Mouse (Mus musculus): ENCODE measurements around the gene Msh5. TPM values are rescaled to one million over a fixed set of nuclear protein-coding genes. Genes with fewer than 3 reads are reported as not detected.

Msh5 gene
- polyA plus RNA-seq, 1 experiment from 2014 or later = 3.1 TPM

DNA sequence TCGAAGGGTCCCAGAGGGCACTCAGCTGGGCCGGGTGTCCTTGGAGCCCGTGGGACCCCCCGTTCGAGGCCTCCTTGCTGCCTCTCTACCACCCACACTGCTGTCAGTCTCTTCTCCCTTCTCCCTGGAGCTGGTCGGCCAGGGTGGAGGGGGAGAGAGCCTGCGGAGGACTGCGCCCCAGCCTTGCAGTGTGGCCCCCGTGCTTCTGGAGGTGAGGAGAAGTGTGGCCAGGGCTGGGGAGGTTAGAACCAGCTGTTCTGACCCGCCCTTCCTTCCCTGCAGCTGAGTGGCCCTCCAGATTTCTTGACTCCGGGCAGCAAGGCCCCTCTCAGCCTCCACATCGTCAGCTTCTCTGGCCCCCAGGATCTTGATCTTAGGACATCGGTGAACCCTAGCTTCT lies 22.3 kb downstream of the Msh5 start:
- Histone ChIP-seq H3K4me3 (no peak overlapping the region), H3K4me1 (replicated peaks) (peaks cover 38% of the 10 kb centered on the region), H3K27ac (replicated peaks) (no peak overlapping the region), H3K36me3 (no peaks in the 10 kb centered on the region), H3K9ac (0 out of 2 replicates have a peak overlapping the region, but pooled peaks have one; percentile 5), H3K4me2 (no peak overlapping the region), H3K9me3 (no peaks in the 10 kb centered on the region), H3K27me3 (no peaks in the 10 kb centered on the region)
- WGBS = 85% methylated on average over 13 of the region's 13 CpGs
- ATAC-seq (ENCODE audit: low read depth) = no peak

DNA sequence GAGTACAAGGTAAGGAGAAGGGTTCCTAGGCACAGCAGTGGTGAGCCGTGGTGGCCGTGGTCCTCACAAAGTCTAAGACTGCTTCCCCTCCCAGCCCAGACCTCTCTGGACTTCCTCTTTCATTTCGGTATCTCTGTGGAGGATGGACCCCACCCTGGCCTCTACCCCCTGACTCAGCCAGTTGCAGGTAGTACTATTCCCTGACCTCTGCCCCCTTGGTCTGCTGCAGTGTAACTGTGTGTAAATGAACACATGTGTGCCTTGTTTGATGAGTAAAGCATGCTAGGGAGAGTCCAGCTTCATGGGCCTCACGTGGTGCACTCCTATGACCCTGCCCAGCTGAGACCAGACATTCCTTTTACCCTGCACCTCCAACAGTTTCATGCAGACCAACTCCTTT lies 22.8 kb downstream of the Msh5 start:
- no peak overlapping the region for H3K27ac ChIP-seq (replicated peaks)
- no peaks in the 10 kb centered on the region for H3K36me3 ChIP-seq
- no peak overlapping the region for H3K4me2 ChIP-seq
- ATAC-seq (ENCODE audit: low read depth) = no peak
- no peaks in the 10 kb centered on the region for H3K27me3 ChIP-seq
- H3K4me3 ChIP-seq = no peak overlapping the region
- H3K9me3 ChIP-seq = no peaks in the 10 kb centered on the region
- H3K9ac ChIP-seq = no peak overlapping the region
- WGBS = 75% methylated on average over 4 of the region's 4 CpGs
- peaks cover 35% of the 10 kb centered on the region for H3K4me1 ChIP-seq (replicated peaks)

- peaks cover 31% of the 10 kb centered on the region for H3K4me1 ChIP-seq (replicated peaks)
- H3K9me3 ChIP-seq = no peaks in the 10 kb centered on the region
- 88% methylated on average over 5 of the region's 5 CpGs for WGBS
- no peaks in the 10 kb centered on the region for H3K27me3 ChIP-seq
- no peak overlapping the region for H3K9ac ChIP-seq
- no peaks in the 10 kb centered on the region for H3K36me3 ChIP-seq
- H3K4me2 ChIP-seq = no peak overlapping the region
- ATAC-seq (ENCODE audit: low read depth) = no peak
- no peak overlapping the region for H3K27ac ChIP-seq (replicated peaks)
- no peak overlapping the region for H3K4me3 ChIP-seq
Measured at GRCm38 (mm10) chr17:35023221-35023620, 23.3 kb downstream of the Msh5 start.

GRCm38 (mm10) chr17:35022541-35023060 lies 23.9 kb downstream of the Msh5 start:
- H3K9me3 ChIP-seq = no peaks in the 10 kb centered on the region
- H3K9ac ChIP-seq = no peak overlapping the region
- H3K27me3 ChIP-seq = no peaks in the 10 kb centered on the region
- 0 out of 2 replicates have a peak, but pooled peaks cover 4% of the 10 kb centered on the region for H3K36me3 ChIP-seq
- WGBS = 95% methylated on average over 8 of the region's 8 CpGs
- H3K4me3 ChIP-seq = no peak overlapping the region
- H3K27ac ChIP-seq (replicated peaks) = no peak overlapping the region
- peaks cover 26% of the 10 kb centered on the region for H3K4me1 ChIP-seq (replicated peaks)
- ATAC-seq (ENCODE audit: low read depth) = no peak
- no peak overlapping the region for H3K4me2 ChIP-seq

DNA sequence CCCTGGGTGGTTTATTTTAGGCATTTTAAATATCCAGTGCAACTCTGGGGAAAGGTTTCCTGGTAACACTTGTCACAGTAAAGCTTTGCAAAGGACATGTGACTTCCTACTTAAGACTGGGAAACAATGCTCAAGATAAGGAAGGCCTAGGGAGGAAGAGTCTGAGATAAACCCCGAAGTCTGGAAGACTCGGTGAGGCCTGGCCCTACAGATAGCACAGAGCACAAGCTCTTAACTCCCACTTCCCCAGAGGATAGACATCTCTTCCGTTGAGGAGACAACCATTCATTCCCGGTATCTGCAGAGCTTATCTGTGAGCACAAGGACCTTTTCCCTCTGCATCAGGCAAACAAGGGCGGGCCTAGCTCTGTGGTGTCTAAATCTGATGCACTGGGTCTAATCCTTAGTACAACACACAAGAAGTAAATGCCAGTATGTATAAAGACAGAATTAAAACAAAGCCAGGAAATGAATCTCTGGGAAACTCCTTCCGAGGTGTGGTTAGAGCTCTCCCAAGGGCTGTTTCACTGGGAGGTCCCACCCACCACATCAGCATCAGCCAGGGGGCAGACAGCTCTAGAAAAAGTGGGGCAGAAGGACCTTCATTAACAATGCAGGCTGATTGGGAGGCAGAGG lies 24.6 kb downstream of the Msh5 start:
- Histone ChIP-seq H3K9ac (no peak overlapping the region; the same call in 1 of the 2 replicates), H3K27ac (replicated peaks) (no peak overlapping the region; the same call in 1 of the 2 replicates), H3K36me3 (0 out of 2 replicates have a peak, but pooled peaks cover 10% of the 10 kb centered on the region), H3K4me2 (no peak overlapping the region), H3K4me1 (replicated peaks) (peaks cover 20% of the 10 kb centered on the region), H3K4me3 (no peak overlapping the region), H3K27me3 (no peaks in the 10 kb centered on the region), H3K9me3 (no peaks in the 10 kb centered on the region)
- ATAC-seq (ENCODE audit: low read depth) = no peak
- WGBS = 67% methylated on average over 6 of the region's 6 CpGs

GRCm38 (mm10) chr17:35021163-35021808 lies 25.3 kb downstream of the Msh5 start:
- Histone ChIP-seq H3K36me3 (peaks cover 15% of the 10 kb centered on the region), H3K27me3 (no peaks in the 10 kb centered on the region), H3K4me1 (replicated peaks) (peaks cover 23% of the 10 kb centered on the region), H3K9ac (peak overlapping the region; percentile 41), H3K4me3 (no peak overlapping the region), H3K9me3 (no peaks in the 10 kb centered on the region), H3K27ac (replicated peaks) (no peak overlapping the region; the same call in 1 of the 2 replicates), H3K4me2 (peak overlapping the region; percentile 25)
- ATAC-seq (ENCODE audit: low read depth) = 0 out of 2 replicates have a peak, but pooled peaks have one; percentile 52
- 10% methylated on average over 17 of the region's 17 CpGs for WGBS

- peaks cover 21% of the 10 kb centered on the region for H3K4me1 ChIP-seq (replicated peaks)
- H3K9me3 ChIP-seq = no peaks in the 10 kb centered on the region
- no peak overlapping the region for H3K4me3 ChIP-seq
- H3K4me2 ChIP-seq = no peak overlapping the region
- no peak for ATAC-seq (ENCODE audit: low read depth)
- no peak overlapping the region for H3K9ac ChIP-seq
- no peaks in the 10 kb centered on the region for H3K27me3 ChIP-seq
- H3K27ac ChIP-seq (replicated peaks) = no peak overlapping the region
- WGBS = 93% methylated on average over 8 of the region's 8 CpGs
- H3K36me3 ChIP-seq = peaks cover 22% of the 10 kb centered on the region
Measured at GRCm38 (mm10) chr17:35020551-35020950, 26.0 kb downstream of the Msh5 start.

DNA sequence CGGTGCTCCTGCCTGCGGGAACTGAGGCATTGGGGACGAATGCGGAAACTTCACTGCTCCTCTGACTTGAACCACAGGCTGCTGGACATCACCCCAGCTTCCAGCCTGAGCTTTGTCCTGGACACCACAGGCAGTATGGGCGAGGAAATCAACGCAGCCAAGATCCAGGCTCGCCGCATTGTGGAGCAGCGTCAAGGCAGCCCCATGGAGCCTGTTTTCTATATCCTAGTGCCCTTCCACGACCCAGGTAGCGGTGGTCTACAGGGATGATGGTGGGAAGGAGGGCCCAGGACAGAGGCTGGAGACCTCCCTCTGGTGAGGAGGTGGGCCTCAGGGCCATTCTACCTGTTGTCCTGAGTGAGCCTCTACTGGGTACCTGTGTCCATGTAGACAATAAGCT lies 26.7 kb downstream of the Msh5 start:
- Histone ChIP-seq H3K9ac (no peak overlapping the region), H3K4me3 (no peak overlapping the region), H3K4me1 (replicated peaks) (peaks cover 21% of the 10 kb centered on the region), H3K27me3 (no peaks in the 10 kb centered on the region), H3K4me2 (no peak overlapping the region), H3K9me3 (no peaks in the 10 kb centered on the region), H3K27ac (replicated peaks) (no peak overlapping the region), H3K36me3 (peaks cover 29% of the 10 kb centered on the region)
- ATAC-seq (ENCODE audit: low read depth) = no peak
- 75% methylated on average over 11 of the region's 11 CpGs for WGBS

GRCm38 (mm10) chr17:35018171-35018570 lies 28.4 kb downstream of the Msh5 start:
- Histone ChIP-seq H3K4me1 (replicated peaks) (peaks cover 21% of the 10 kb centered on the region), H3K9me3 (no peaks in the 10 kb centered on the region), H3K9ac (no peak overlapping the region), H3K27ac (replicated peaks) (no peak overlapping the region), H3K4me3 (no peak overlapping the region), H3K4me2 (no peak overlapping the region), H3K36me3 (peaks cover 46% of the 10 kb centered on the region), H3K27me3 (no peaks in the 10 kb centered on the region)
- 82% methylated on average over 3 of the region's 3 CpGs for WGBS
- no peak for ATAC-seq (ENCODE audit: low read depth)

DNA sequence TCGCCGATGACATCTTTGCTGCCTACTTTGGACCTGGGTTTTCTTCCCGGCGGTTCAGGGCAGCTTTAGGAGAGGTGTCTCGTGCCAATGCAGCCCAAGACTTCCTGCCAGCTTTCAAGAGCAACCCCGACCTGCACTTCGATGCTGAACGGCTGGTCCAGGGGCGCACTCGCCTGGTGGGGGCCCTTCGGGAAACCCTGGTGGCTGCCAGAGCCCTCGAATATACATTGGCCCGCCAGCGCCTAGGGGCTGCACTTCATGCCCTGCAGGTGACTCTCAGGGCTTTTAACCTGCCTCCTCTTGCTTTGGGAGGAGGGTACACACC lies 28.9 kb downstream of the Msh5 start:
- Histone ChIP-seq H3K27ac (replicated peaks) (no peak overlapping the region), H3K27me3 (no peaks in the 10 kb centered on the region), H3K4me2 (no peak overlapping the region), H3K4me1 (replicated peaks) (peaks cover 21% of the 10 kb centered on the region), H3K9ac (no peak overlapping the region), H3K9me3 (no peaks in the 10 kb centered on the region), H3K4me3 (no peak overlapping the region), H3K36me3 (peaks cover 51% of the 10 kb centered on the region)
- 75% methylated on average over 14 of the region's 14 CpGs for WGBS
- ATAC-seq (ENCODE audit: low read depth) = no peak

GRCm38 (mm10) chr17:35016791-35017705 lies 29.5 kb downstream of the Msh5 start:
- no peak overlapping the region for H3K4me3 ChIP-seq
- no peak overlapping the region for H3K4me2 ChIP-seq
- peaks cover 57% of the 10 kb centered on the region for H3K36me3 ChIP-seq
- H3K27ac ChIP-seq (replicated peaks) = no peak overlapping the region
- peaks cover 21% of the 10 kb centered on the region for H3K4me1 ChIP-seq (replicated peaks)
- WGBS = 80% methylated on average over 10 of the region's 10 CpGs
- H3K9ac ChIP-seq = no peak overlapping the region
- H3K9me3 ChIP-seq = no peaks in the 10 kb centered on the region
- H3K27me3 ChIP-seq = no peaks in the 10 kb centered on the region
- no peak for ATAC-seq (ENCODE audit: low read depth)

DNA sequence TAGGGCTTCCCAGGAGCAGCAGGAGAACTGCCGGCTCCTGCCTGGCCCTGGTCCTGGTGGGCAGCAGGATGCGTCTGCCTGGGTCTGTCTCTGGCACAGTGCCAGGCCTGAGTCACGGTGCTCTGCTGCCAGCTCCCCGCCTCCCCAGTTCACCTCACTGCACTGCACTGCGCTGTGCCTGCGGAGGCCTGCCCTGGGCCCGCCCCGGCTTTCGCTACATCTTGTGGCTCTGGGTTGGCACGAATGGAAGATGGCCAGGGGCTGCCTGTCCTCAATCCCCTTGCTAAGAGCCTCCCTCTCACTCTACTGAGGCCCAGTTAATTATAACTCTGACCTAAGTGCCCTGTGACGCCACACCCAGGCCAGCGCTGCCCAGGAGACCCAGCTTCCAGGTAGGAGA lies 30.2 kb downstream of the Msh5 start, which contains the start of gene Vwa7:
TSS of gene Vwa7 (plus strand) at position 204 of the 400 bp plus-strand sequence.
- Histone ChIP-seq H3K36me3 (peaks cover 64% of the 10 kb centered on the region), H3K9me3 (no peaks in the 10 kb centered on the region), H3K27ac (replicated peaks) (no peak within 1 kb of the TSS), H3K4me3 (no peak within 1 kb of the TSS), H3K4me2 (no peak within 1 kb of the TSS), H3K27me3 (no peaks in the 10 kb centered on the region), H3K4me1 (replicated peaks) (peaks cover 17% of the 10 kb centered on the region), H3K9ac (peak within 1 kb of the TSS; percentile 31; the same call in 1 of the 2 replicates)
- whole genome bisulfite sequencing = 61% methylated on average over 12 of the region's 12 CpGs
- ATAC-seq (ENCODE audit: low read depth) = peak; percentile 34; the same call in 1 of the 2 replicates

Data from neural tube, embryonic 13.5 days (tissue).